Mouse (Mus musculus): ENCODE measurements around the gene Grik4. TPM values are rescaled to one million over a fixed set of nuclear protein-coding genes. Genes with fewer than 3 reads are reported as not detected.
A peak's percentile ranks its signal among the peaks of the same experiment; 100 is the strongest.

The Grik4 gene
- polyA plus RNA-seq, 1 experiment, result 0.36 TPM

- H3K4me1 ChIP-seq (ENCODE audit: control insufficient read depth, insufficient read depth, insufficient read length, low read length), result no peaks in the 10 kb centered on the region
- H3K4me3 ChIP-seq (ENCODE audit: insufficient read depth, low read depth, low read length), result no peak overlapping the region
- no peak overlapping the region for H3K27ac ChIP-seq (replicated peaks; ENCODE audit: low read depth, low read length)
Observed at GRCm38 (mm10) chr9:42927498-42927897, 16.8 kb downstream of the Grik4 start.

GRCm38 (mm10) chr9:42926564-42926963 is 17.7 kb downstream of the Grik4 start:
- no peak overlapping the region for H3K27ac ChIP-seq (replicated peaks; ENCODE audit: low read depth, low read length)
- no peaks in the 10 kb centered on the region for H3K4me1 ChIP-seq (ENCODE audit: control insufficient read depth, insufficient read depth, insufficient read length, low read length)
- H3K4me3 ChIP-seq (ENCODE audit: insufficient read depth, low read depth, low read length), result no peak overlapping the region

- H3K4me1 ChIP-seq (ENCODE audit: control insufficient read depth, insufficient read depth, insufficient read length, low read length), result no peaks in the 10 kb centered on the region
- no peak overlapping the region for H3K4me3 ChIP-seq (ENCODE audit: insufficient read depth, low read depth, low read length)
- no peak overlapping the region for H3K27ac ChIP-seq (replicated peaks; ENCODE audit: low read depth, low read length)
Observed at GRCm38 (mm10) chr9:42921830-42922229, 22.5 kb downstream of the Grik4 start.

GRCm38 (mm10) chr9:42920190-42920589 is 24.1 kb downstream of the Grik4 start:
- Histone ChIP-seq H3K27ac (replicated peaks; ENCODE audit: low read depth, low read length) (no peak overlapping the region), H3K4me3 (ENCODE audit: insufficient read depth, low read depth, low read length) (no peak overlapping the region)

GRCm38 (mm10) chr9:42917911-42918310 is 26.4 kb downstream of the Grik4 start:
- Histone ChIP-seq H3K4me3 (ENCODE audit: insufficient read depth, low read depth, low read length) (no peak overlapping the region), H3K27ac (replicated peaks; ENCODE audit: low read depth, low read length) (no peak overlapping the region), H3K4me1 (ENCODE audit: control insufficient read depth, insufficient read depth, insufficient read length, low read length) (no peaks in the 10 kb centered on the region)

More at GRCm38 (mm10) chr9:42920190-42920589, 24.1 kb downstream of the Grik4 start:
- H3K4me1 ChIP-seq (ENCODE audit: control insufficient read depth, insufficient read depth, insufficient read length, low read length), result no peaks in the 10 kb centered on the region

GRCm38 (mm10) chr9:42913201-42913600 is 31.1 kb downstream of the Grik4 start:
- H3K27ac ChIP-seq (replicated peaks; ENCODE audit: low read depth, low read length), result no peak overlapping the region

GRCm38 (mm10) chr9:42908657-42909313 is 35.5 kb downstream of the Grik4 start:
- Histone ChIP-seq H3K4me3 (ENCODE audit: insufficient read depth, low read depth, low read length) (no peak overlapping the region), H3K27ac (replicated peaks; ENCODE audit: low read depth, low read length) (no peak overlapping the region), H3K4me1 (ENCODE audit: control insufficient read depth, insufficient read depth, insufficient read length, low read length) (peaks cover 3% of the 10 kb centered on the region; the same call in 1 of the 2 replicates)

More at GRCm38 (mm10) chr9:42913201-42913600, 31.1 kb downstream of the Grik4 start:
- H3K4me1 ChIP-seq (ENCODE audit: control insufficient read depth, insufficient read depth, insufficient read length, low read length), result peaks cover 3% of the 10 kb centered on the region; the same call in 1 of the 2 replicates
- H3K4me3 ChIP-seq (ENCODE audit: insufficient read depth, low read depth, low read length), result no peak overlapping the region

GRCm38 (mm10) chr9:42906995-42907394 is 37.3 kb downstream of the Grik4 start:
- Histone ChIP-seq H3K27ac (replicated peaks; ENCODE audit: low read depth, low read length) (no peak overlapping the region), H3K4me3 (ENCODE audit: insufficient read depth, low read depth, low read length) (no peak overlapping the region), H3K4me1 (ENCODE audit: control insufficient read depth, insufficient read depth, insufficient read length, low read length) (peaks cover 3% of the 10 kb centered on the region; the same call in 1 of the 2 replicates)

- no peaks in the 10 kb centered on the region; the same call in 1 of the 2 replicates for H3K4me1 ChIP-seq (ENCODE audit: control insufficient read depth, insufficient read depth, insufficient read length, low read length)
- peak overlapping the region; percentile 58 for H3K4me3 ChIP-seq (ENCODE audit: insufficient read depth, low read depth, low read length)
- H3K27ac ChIP-seq (replicated peaks; ENCODE audit: low read depth, low read length), result no peak overlapping the region
Observed at GRCm38 (mm10) chr9:42898091-42898591, 46.2 kb downstream of the Grik4 start.

GRCm38 (mm10) chr9:42897361-42898051 is 46.8 kb downstream of the Grik4 start:
- Histone ChIP-seq H3K4me1 (ENCODE audit: control insufficient read depth, insufficient read depth, insufficient read length, low read length) (no peaks in the 10 kb centered on the region; the same call in 1 of the 2 replicates), H3K27ac (replicated peaks; ENCODE audit: low read depth, low read length) (no peak overlapping the region), H3K4me3 (ENCODE audit: insufficient read depth, low read depth, low read length) (peak overlapping the region; percentile 58)

- no peaks in the 10 kb centered on the region; the same call in 1 of the 2 replicates for H3K4me1 ChIP-seq (ENCODE audit: control insufficient read depth, insufficient read depth, insufficient read length, low read length)
- H3K4me3 ChIP-seq (ENCODE audit: insufficient read depth, low read depth, low read length), result peak overlapping the region; percentile 58; the same call in 1 of the 2 replicates
- no peak overlapping the region for H3K27ac ChIP-seq (replicated peaks; ENCODE audit: low read depth, low read length)
Observed at GRCm38 (mm10) chr9:42896421-42897210, 47.7 kb downstream of the Grik4 start.

- Histone ChIP-seq H3K27ac (replicated peaks; ENCODE audit: low read depth, low read length) (no peak overlapping the region), H3K4me1 (ENCODE audit: control insufficient read depth, insufficient read depth, insufficient read length, low read length) (no peaks in the 10 kb centered on the region; the same call in 1 of the 2 replicates), H3K4me3 (ENCODE audit: insufficient read depth, low read depth, low read length) (no peak overlapping the region)
Observed at GRCm38 (mm10) chr9:42892765-42893164, 51.5 kb downstream of the Grik4 start.

GRCm38 (mm10) chr9:42887930-42888329 is 56.4 kb downstream of the Grik4 start:
- no peaks in the 10 kb centered on the region; the same call in 1 of the 2 replicates for H3K4me1 ChIP-seq (ENCODE audit: control insufficient read depth, insufficient read depth, insufficient read length, low read length)
- no peak overlapping the region for H3K4me3 ChIP-seq (ENCODE audit: insufficient read depth, low read depth, low read length)
- H3K27ac ChIP-seq (replicated peaks; ENCODE audit: low read depth, low read length), result no peak overlapping the region

GRCm38 (mm10) chr9:42886112-42886766 is 58.1 kb downstream of the Grik4 start:
- no peaks in the 10 kb centered on the region; the same call in 1 of the 2 replicates for H3K4me1 ChIP-seq (ENCODE audit: control insufficient read depth, insufficient read depth, insufficient read length, low read length)
- H3K27ac ChIP-seq (replicated peaks; ENCODE audit: low read depth, low read length), result no peak overlapping the region
- no peak overlapping the region for H3K4me3 ChIP-seq (ENCODE audit: insufficient read depth, low read depth, low read length)

All from brown adipose tissue, adult 24 weeks (tissue).